Mouse (Mus musculus) bone marrow, adult 2 months (tissue): ENCODE data around the gene Gpc5.

ENCODE experiments used
- CTCF ChIP-seq: fragments of 200-500 bp; IDR thresholded peaks from 2 replicates; pipeline ENCODE4 v1.5.1; 2011; ENCODE audit warnings: low read length, control low read depth; ENCODE audit not compliant: control insufficient read depth, insufficient read depth
- POLR2A ChIP-seq: fragments of 200-500 bp; IDR thresholded peaks from 2 replicates; pipeline ENCODE4 v1.6.1; 2011; ENCODE audit warnings: low read depth, mild to moderate bottlenecking, control low read depth, low read length, borderline replicate concordance; ENCODE audit not compliant: control insufficient read depth

GRCm38 (mm10) chr14:115581256-115581633 lies 489.2 kb downstream of the Gpc5 start:
- no peak for TF ChIP-seq POLR2A
- TF ChIP-seq CTCF = no peak
